Mouse (Mus musculus) Patski (cell line): ENCODE measurements around the gene Qrsl1. TPM values are rescaled to one million over a fixed set of nuclear protein-coding genes. Genes with fewer than 3 reads are reported as not detected.

Source experiments
- ATAC-seq: fragments of 100-300 bp; one replicate; pipeline ENCODE4 v1.8.0; 2021
- CTCF ChIA-PET: fragments of 350-600 bp; sonication (Branson Sonifier 250); formaldehyde crosslinking; loops from one replicate; lab custom pipeline; 2022; ENCODE audit warnings: inconsistent platforms; lab: Charles Lee
- POLR2A ChIA-PET: fragments of 350-600 bp; sonication (Branson Sonifier 250); formaldehyde crosslinking; loops from one replicate; lab custom pipeline; 2022; ENCODE audit warnings: antibody characterized with exemption, inconsistent platforms; lab: Charles Lee
- DNase-seq: peaks from one replicate; pipeline ENCODE4 v3.0.0-alpha.2; 2011; ENCODE audit warnings: low read depth, low spot score
- H3K27me3 ChIP-seq: fragments of 371-371 bp; one replicate; pipeline ENCODE4 v1.5.1; 2021
- CTCF ChIP-seq: fragments of 100-300 bp; IDR thresholded peaks from one replicate; pipeline ENCODE4 v1.5.1; 2021
- in situ Hi-C: fragments of 300-500 bp; cut with MboI; formaldehyde crosslinking; loops from 3 replicates; pipeline ENCODE4 v1.11.1; 2018; ENCODE audit warnings: low pct_unique_long_range_greater_than_20kb, mixed read lengths
- polyA plus RNA-seq: library from polyadenylated mRNA; unstranded; gene quantifications from one replicate; pipeline ENCODE4 v1.2.3, GENCODE M21; 2021

Gene Qrsl1
- polyA plus RNA-seq, 1 experiment from 2014 or later = 16.7 TPM

- TF ChIP-seq CTCF = no peak
- H3K27me3 ChIP-seq = no peaks in the 10 kb centered on the region
- ChIA-PET POLR2A (interaction anchor here (0.5 kb wide), 1 partner anchor 30 kb away, joined by 4 read pairs; no protein-coding TSS in a partner anchor), CTCF (interaction anchor here (1.1 kb wide), 1 partner anchor 13 kb away, joined by 5 read pairs; no protein-coding TSS in a partner anchor)
- in situ Hi-C loops = no loop called here
- DNase-seq = no peak
- no peak for ATAC-seq
These were observed 71.1 kb downstream of the Qrsl1 start for GRCm38 (mm10) chr10:43830251-43831018.

GRCm38 (mm10) chr10:43828686-43829015 is 72.9 kb downstream of the Qrsl1 start:
- ATAC-seq = no peak
- POLR2A ChIA-PET = no interaction called here
- no peak for TF ChIP-seq CTCF
- CTCF ChIA-PET = no interaction called here
- in situ Hi-C loops = no loop called here
- no peak for DNase-seq
- no peaks in the 10 kb centered on the region for H3K27me3 ChIP-seq

GRCm38 (mm10) chr10:43827958-43828685 is 73.4 kb downstream of the Qrsl1 start:
- ATAC-seq (no peak), DNase-seq (no peak)
- ChIA-PET CTCF (interaction anchor here (0.8 kb wide), 1 partner anchor 67 kb away, joined by 3 read pairs; no protein-coding TSS in a partner anchor), POLR2A (no interaction called here)
- in situ Hi-C loops = no loop called here
- no peaks in the 10 kb centered on the region for H3K27me3 ChIP-seq
- TF ChIP-seq CTCF = no peak

GRCm38 (mm10) chr10:43826773-43827621 is 74.5 kb downstream of the Qrsl1 start:
- DNase-seq = no peak
- POLR2A ChIA-PET = interaction anchor here (0.6 kb wide), 1 partner anchor 13 kb away, joined by 3 read pairs; no protein-coding TSS in a partner anchor
- no peak for ATAC-seq
- CTCF ChIA-PET = interaction anchor here (1.3 to 1.9 kb wide), 2 partner anchors 15 to 85 kb away, joined by 3 to 5 read pairs; no protein-coding TSS in a partner anchor
- in situ Hi-C loops = no loop called here
- TF ChIP-seq CTCF = peak; percentile 38
- H3K27me3 ChIP-seq = no peaks in the 10 kb centered on the region

- POLR2A ChIA-PET = no interaction called here
- no peak for ATAC-seq
- no peak for TF ChIP-seq CTCF
- in situ Hi-C loops = no loop called here
- CTCF ChIA-PET = interaction anchor here (1.3 to 1.9 kb wide), 2 partner anchors 16 to 84 kb away, joined by 3 to 5 read pairs; no protein-coding TSS in a partner anchor
- no peaks in the 10 kb centered on the region for H3K27me3 ChIP-seq
- DNase-seq = no peak
These were observed 75.8 kb downstream of the Qrsl1 start for GRCm38 (mm10) chr10:43825696-43826095.

GRCm38 (mm10) chr10:43824713-43825112 is 76.8 kb downstream of the Qrsl1 start:
- DNase-seq = no peak
- no peaks in the 10 kb centered on the region for H3K27me3 ChIP-seq
- CTCF ChIA-PET = no interaction called here
- POLR2A ChIA-PET = no interaction called here
- no peak for ATAC-seq
- in situ Hi-C loops = no loop called here
- TF ChIP-seq CTCF = no peak

Other genes with a start within 250 kb of the Qrsl1 start
- 13.9 TPM for gene Rtn4ip1, start 62 bp upstream of the Qrsl1 start, polyA plus RNA-seq
- gene Crybg1, start 247.1 kb upstream of the Qrsl1 start, polyA plus RNA-seq = 25.5 TPM